Mouse (Mus musculus) cerebellum, adult 2 months (tissue): ENCODE results near the gene Islr2.

Experiments
- CTCF ChIP-seq: fragments of 200-500 bp; IDR thresholded peaks from 2 replicates; pipeline ENCODE4 v1.5.1; 2011; ENCODE audit warnings: low read depth, mild to moderate bottlenecking, control low read depth, low read length, moderate library complexity, borderline replicate concordance; ENCODE audit not compliant: insufficient read depth
- POLR2A ChIP-seq: fragments of 200-500 bp; IDR thresholded peaks from 2 replicates; pipeline ENCODE4 v1.6.1; 2011; ENCODE audit warnings: low read length, control low read depth, borderline replicate concordance; ENCODE audit not compliant: insufficient read depth

GRCm38 (mm10) chr9:58153095-58153494 lies 51.0 kb downstream of the Islr2 start:
- TF ChIP-seq POLR2A, result no peak
- TF ChIP-seq CTCF, result no peak
